Mouse (Mus musculus) hematopoietic stem cell, adult 5-6 weeks (primary cell): ENCODE data around the gene Rffl. TPM values are rescaled to one million over a fixed set of nuclear protein-coding genes. Genes with fewer than 3 reads are reported as not detected.

ENCODE experiments used
- ATAC-seq, 2 experiments: fragments of 125-278 bp in 1 of 2; replicated peaks in 1 of 2; 2 replicates each; pipeline ENCODE4 v1.8.0; 2016 to 2017; ENCODE audit warnings: inconsistent platforms in 2 of 2, mild to moderate bottlenecking in 2 of 2, moderate number of reproducible peaks in 2 of 2, low read depth in 1 of 2, moderate TSS enrichment in 1 of 2; ENCODE audit not compliant: low FRiP score in 2 of 2, poor library complexity in 2 of 2, severe bottlenecking in 2 of 2, insufficient read depth in 1 of 2, low TSS enrichment in 1 of 2
- total RNA-seq: library from RNA; stranded (forward); fragments of 172-1452, 232-1000 nt; gene quantifications from 2 replicates; pipeline ENCODE4 v1.2.3, GENCODE M21; 2017

Gene Rffl
- 15.8 and 18.8 TPM in 2 replicates for total RNA-seq

- ATAC-seq = peak; percentile 78
Observed at GRCm38 (mm10) chr11:82871031-82871446, at the start of gene Rffl. Rffl (minus strand) TSS chr11:82871210.

- ATAC-seq = no peak
Observed at GRCm38 (mm10) chr11:82920768-82921167, 49.8 kb upstream of the Rffl start.

- ATAC-seq = peak; percentile 72 to 80
Observed at GRCm38 (mm10) chr11:82914711-82915352, 43.8 kb upstream of the Rffl start.

- no peak for ATAC-seq
Observed at GRCm38 (mm10) chr11:82910679-82911389, 39.8 kb upstream of the Rffl start.

- no peak for ATAC-seq
Observed at GRCm38 (mm10) chr11:82910250-82910649, 39.2 kb upstream of the Rffl start, which contains the start of gene Unc45b. Unc45b (plus strand) TSS chr11:82910550.

GRCm38 (mm10) chr11:82908608-82908989 lies 37.6 kb upstream of the Rffl start:
- no peak for ATAC-seq

- peak; percentile 75 to 88 for ATAC-seq
Observed at GRCm38 (mm10) chr11:82907651-82908607, 36.9 kb upstream of the Rffl start, which contains the start of gene Nle1. Nle1 (minus strand) TSS chr11:82908411.

- no peak for ATAC-seq
Observed at GRCm38 (mm10) chr11:82905816-82906215, 34.8 kb upstream of the Rffl start.

- no peak for ATAC-seq
Observed at GRCm38 (mm10) chr11:82904952-82905351, 33.9 kb upstream of the Rffl start.

- ATAC-seq = no peak
Observed at GRCm38 (mm10) chr11:82901606-82902310, 30.7 kb upstream of the Rffl start.

- ATAC-seq = no peak
Observed at GRCm38 (mm10) chr11:82899720-82900119, 28.7 kb upstream of the Rffl start.

- ATAC-seq = no peak
Observed at GRCm38 (mm10) chr11:82897478-82897877, 26.5 kb upstream of the Rffl start.

GRCm38 (mm10) chr11:82891936-82892335 lies 20.9 kb upstream of the Rffl start, which contains the start of gene Fndc8:
Fndc8 (plus strand) TSS chr11:82892124.
- ATAC-seq = no peak

- ATAC-seq = peak; percentile 97 to 98
Observed at GRCm38 (mm10) chr11:82890342-82890762, 19.3 kb upstream of the Rffl start, which contains the start of gene Rad51d. Rad51d (minus strand) TSS chr11:82890614.

GRCm38 (mm10) chr11:82889524-82890341 lies 18.7 kb upstream of the Rffl start:
- peak; percentile 24 to 41 for ATAC-seq

GRCm38 (mm10) chr11:82888491-82888946 lies 17.5 kb upstream of the Rffl start:
- no peak for ATAC-seq
